Mouse (Mus musculus): ENCODE data around the gene Ubr4. TPM values are rescaled to one million over a fixed set of nuclear protein-coding genes. Genes with fewer than 3 reads are reported as not detected.

Gene Ubr4
- 39.5 and 49.1 TPM in 2 replicates for polyA plus RNA-seq (2015; fragmentation: Nextera tagmentation; extraction: Ambion mirVana)

- peak within 1 kb of the TSS; percentile 99 for H3K4me2 ChIP-seq
- peak within 1 kb of the TSS; percentile 83 for H3K4me3 ChIP-seq (replicated peaks)
- under 1% methylated on average over 64 of the region's 64 CpGs for WGBS (ENCODE audit: insufficient replicate concordance)
- peaks cover 62% of the 10 kb centered on the region for H3K36me3 ChIP-seq (replicated peaks)
- H3K9me3 ChIP-seq (replicated peaks) = no peaks in the 10 kb centered on the region
- peak; percentile 92 for ATAC-seq (ENCODE audit: insufficient read depth)
- peak within 1 kb of the TSS; percentile 95 for H3K27ac ChIP-seq (replicated peaks)
- H3K27me3 ChIP-seq = no peaks in the 10 kb centered on the region
- H3K4me1 ChIP-seq (replicated peaks) = peaks cover 41% of the 10 kb centered on the region
- H3K9ac ChIP-seq = peak within 1 kb of the TSS; percentile 84
Measured at GRCm38 (mm10) chr4:139351931-139352711, at the start of gene Ubr4, which contains the start of the genes Mrto4 and Emc1. Gene Ubr4 (plus strand): TSS chr4:139352609. Gene Mrto4 (minus strand): TSS chr4:139352576. Gene Emc1 (plus strand): TSS chr4:139352587.

GRCm38 (mm10) chr4:139305521-139305920 is 46.9 kb upstream of the Ubr4 start:
- Histone ChIP-seq H3K27me3 (no peaks in the 10 kb centered on the region), H3K4me3 (replicated peaks) (no peak overlapping the region), H3K36me3 (replicated peaks) (no peaks in the 10 kb centered on the region), H3K9ac (no peak overlapping the region), H3K4me1 (replicated peaks) (peaks cover 24% of the 10 kb centered on the region), H3K27ac (replicated peaks) (no peak overlapping the region), H3K9me3 (replicated peaks) (no peaks in the 10 kb centered on the region), H3K4me2 (no peak overlapping the region)
- ATAC-seq (ENCODE audit: insufficient read depth) = no peak
- WGBS (ENCODE audit: insufficient replicate concordance) = 88% methylated on average over 3 of the region's 3 CpGs

GRCm38 (mm10) chr4:139307916-139308315 is 44.5 kb upstream of the Ubr4 start:
- H3K4me2 ChIP-seq = no peak overlapping the region
- H3K27ac ChIP-seq (replicated peaks) = no peak overlapping the region
- H3K9me3 ChIP-seq (replicated peaks) = no peaks in the 10 kb centered on the region
- 38% methylated on average over 5 of the region's 5 CpGs for WGBS (ENCODE audit: insufficient replicate concordance)
- H3K4me1 ChIP-seq (replicated peaks) = peaks cover 44% of the 10 kb centered on the region
- no peak for ATAC-seq (ENCODE audit: insufficient read depth)
- no peaks in the 10 kb centered on the region for H3K36me3 ChIP-seq (replicated peaks)
- no peak overlapping the region for H3K4me3 ChIP-seq (replicated peaks)
- H3K9ac ChIP-seq = no peak overlapping the region; the same call in 1 of the 2 replicates
- H3K27me3 ChIP-seq = no peaks in the 10 kb centered on the region

- Histone ChIP-seq H3K9me3 (replicated peaks) (no peaks in the 10 kb centered on the region), H3K27me3 (no peaks in the 10 kb centered on the region), H3K4me3 (replicated peaks) (peak overlapping the region; percentile 74), H3K9ac (peak overlapping the region; percentile 82), H3K27ac (replicated peaks) (0 out of 2 replicates have a peak overlapping the region, but pooled peaks have one; percentile 81), H3K4me2 (peak overlapping the region; percentile 100), H3K36me3 (replicated peaks) (peaks cover 4% of the 10 kb centered on the region; the same call in 1 of the 2 replicates), H3K4me1 (replicated peaks) (peaks cover 44% of the 10 kb centered on the region)
- 44% methylated on average over 6 of the region's 6 CpGs for WGBS (ENCODE audit: insufficient replicate concordance)
- no peak for ATAC-seq (ENCODE audit: insufficient read depth)
Measured at GRCm38 (mm10) chr4:139309651-139310050, 42.8 kb upstream of the Ubr4 start.

GRCm38 (mm10) chr4:139310171-139310898 is 42.1 kb upstream of the Ubr4 start, which contains the start of the genes Pqlc2 and Akr7a5:
Gene Pqlc2 (minus strand): TSS chr4:139310708.
Gene Akr7a5 (plus strand): TSS chr4:139310744.
- peak within 1 kb of the TSS; percentile 81 for H3K27ac ChIP-seq (replicated peaks)
- no peaks in the 10 kb centered on the region for H3K27me3 ChIP-seq
- under 1% methylated on average over 63 of the region's 63 CpGs for WGBS (ENCODE audit: insufficient replicate concordance)
- H3K4me1 ChIP-seq (replicated peaks) = peaks cover 44% of the 10 kb centered on the region
- peak within 1 kb of the TSS; percentile 100 for H3K4me2 ChIP-seq
- peaks cover 6% of the 10 kb centered on the region; the same call in 1 of the 2 replicates for H3K36me3 ChIP-seq (replicated peaks)
- no peaks in the 10 kb centered on the region for H3K9me3 ChIP-seq (replicated peaks)
- peak; percentile 81 for ATAC-seq (ENCODE audit: insufficient read depth)
- peak within 1 kb of the TSS; percentile 82 for H3K9ac ChIP-seq
- peak within 1 kb of the TSS; percentile 74 for H3K4me3 ChIP-seq (replicated peaks)

- H3K4me3 ChIP-seq (replicated peaks) = peak overlapping the region; percentile 74
- H3K27me3 ChIP-seq = no peaks in the 10 kb centered on the region
- peaks cover 44% of the 10 kb centered on the region for H3K4me1 ChIP-seq (replicated peaks)
- H3K9ac ChIP-seq = peak overlapping the region; percentile 82
- H3K36me3 ChIP-seq (replicated peaks) = peaks cover 6% of the 10 kb centered on the region; the same call in 1 of the 2 replicates
- H3K4me2 ChIP-seq = peak overlapping the region; percentile 100
- WGBS (ENCODE audit: insufficient replicate concordance) = under 1% methylated on average over 53 of the region's 53 CpGs
- no peak; the same call in 1 of the 2 replicates for ATAC-seq (ENCODE audit: insufficient read depth)
- no peaks in the 10 kb centered on the region for H3K9me3 ChIP-seq (replicated peaks)
- H3K27ac ChIP-seq (replicated peaks) = peak overlapping the region; percentile 81
Measured at GRCm38 (mm10) chr4:139310899-139311701, 41.3 kb upstream of the Ubr4 start.

- no peaks in the 10 kb centered on the region for H3K27me3 ChIP-seq
- H3K9ac ChIP-seq = peak overlapping the region; percentile 82
- peaks cover 6% of the 10 kb centered on the region; the same call in 1 of the 2 replicates for H3K36me3 ChIP-seq (replicated peaks)
- H3K27ac ChIP-seq (replicated peaks) = no peak overlapping the region
- H3K4me1 ChIP-seq (replicated peaks) = peaks cover 44% of the 10 kb centered on the region
- H3K4me2 ChIP-seq = peak overlapping the region; percentile 100
- no peak for ATAC-seq (ENCODE audit: insufficient read depth)
- H3K4me3 ChIP-seq (replicated peaks) = peak overlapping the region; percentile 74
- WGBS (ENCODE audit: insufficient replicate concordance) = 17% methylated on average over 14 of the region's 14 CpGs
- no peaks in the 10 kb centered on the region for H3K9me3 ChIP-seq (replicated peaks)
Measured at GRCm38 (mm10) chr4:139311707-139312106, 40.7 kb upstream of the Ubr4 start.

GRCm38 (mm10) chr4:139312632-139313031 is 39.8 kb upstream of the Ubr4 start:
- Histone ChIP-seq H3K4me2 (0 out of 2 replicates have a peak overlapping the region, but pooled peaks have one; percentile 100), H3K36me3 (replicated peaks) (peaks cover 9% of the 10 kb centered on the region; the same call in 1 of the 2 replicates), H3K27ac (replicated peaks) (no peak overlapping the region), H3K9ac (no peak overlapping the region), H3K9me3 (replicated peaks) (no peaks in the 10 kb centered on the region), H3K27me3 (no peaks in the 10 kb centered on the region), H3K4me1 (replicated peaks) (peaks cover 42% of the 10 kb centered on the region), H3K4me3 (replicated peaks) (no peak overlapping the region)
- no peak for ATAC-seq (ENCODE audit: insufficient read depth)
- 50% methylated on average over 4 of the region's 4 CpGs for WGBS (ENCODE audit: insufficient replicate concordance)

GRCm38 (mm10) chr4:139318449-139318848 is 34.0 kb upstream of the Ubr4 start:
- Histone ChIP-seq H3K4me3 (replicated peaks) (no peak overlapping the region), H3K27ac (replicated peaks) (no peak overlapping the region), H3K4me2 (no peak overlapping the region), H3K9ac (no peak overlapping the region), H3K4me1 (replicated peaks) (no peaks in the 10 kb centered on the region), H3K9me3 (replicated peaks) (no peaks in the 10 kb centered on the region), H3K36me3 (replicated peaks) (peaks cover 12% of the 10 kb centered on the region; the same call in 1 of the 2 replicates), H3K27me3 (no peaks in the 10 kb centered on the region)
- WGBS (ENCODE audit: insufficient replicate concordance) = 78% methylated on average over 11 of the region's 11 CpGs
- ATAC-seq (ENCODE audit: insufficient read depth) = no peak

- H3K27ac ChIP-seq (replicated peaks) = no peak overlapping the region
- no peak overlapping the region for H3K4me2 ChIP-seq
- WGBS (ENCODE audit: insufficient replicate concordance) = 79% methylated on average over 4 of the region's 4 CpGs
- peaks cover 6% of the 10 kb centered on the region; the same call in 1 of the 2 replicates for H3K36me3 ChIP-seq (replicated peaks)
- ATAC-seq (ENCODE audit: insufficient read depth) = no peak
- H3K4me1 ChIP-seq (replicated peaks) = no peaks in the 10 kb centered on the region
- no peaks in the 10 kb centered on the region for H3K9me3 ChIP-seq (replicated peaks)
- no peaks in the 10 kb centered on the region for H3K27me3 ChIP-seq
- H3K9ac ChIP-seq = no peak overlapping the region
- no peak overlapping the region for H3K4me3 ChIP-seq (replicated peaks)
Measured at GRCm38 (mm10) chr4:139319740-139320139, 32.7 kb upstream of the Ubr4 start.

Data from liver, embryonic 15.5 days (tissue).